Mouse (Mus musculus) kidney, embryonic 15.5 days (tissue): ENCODE measurements around the gene Dll4. TPM values are rescaled to one million over a fixed set of nuclear protein-coding genes. Genes with fewer than 3 reads are reported as not detected.

ENCODE experiments used
- ATAC-seq: fragments of 200-750 bp; cut with Nextera tagmentation; replicated peaks from 2 replicates; pipeline ENCODE4 v1.8.0; 2017; ENCODE audit warnings: moderate TSS enrichment; ENCODE audit not compliant: low FRiP score
- H3K27ac ChIP-seq: fragments of 300-500 bp; sonication (generic); 2 replicates; pipeline ENCODE4 v1.5.1; 2015; ENCODE audit warnings: mild to moderate bottlenecking, inconsistent platforms
- H3K27me3 ChIP-seq: fragments of 300-500 bp; sonication (generic); 2 replicates; pipeline ENCODE4 v1.6.1; 2015; ENCODE audit warnings: inconsistent platforms
- H3K36me3 ChIP-seq: fragments of 300-500 bp; sonication (generic); 2 replicates; pipeline ENCODE4 v1.6.1; 2015; ENCODE audit warnings: inconsistent platforms
- H3K4me1 ChIP-seq: fragments of 300-500 bp; sonication (generic); 2 replicates; pipeline ENCODE4 v1.6.1; 2015; ENCODE audit warnings: inconsistent platforms
- H3K4me2 ChIP-seq: fragments of 300-500 bp; sonication (generic); 2 replicates; pipeline ENCODE4 v1.6.1; 2015; ENCODE audit warnings: moderate library complexity, mild to moderate bottlenecking, inconsistent platforms
- H3K4me3 ChIP-seq: fragments of 300-500 bp; sonication (generic); replicated peaks from 2 replicates; pipeline ENCODE4 v1.5.1; 2015; ENCODE audit warnings: mild to moderate bottlenecking, inconsistent platforms
- H3K9ac ChIP-seq: fragments of 300-500 bp; sonication (generic); 2 replicates; pipeline ENCODE4 v1.6.1; 2015; ENCODE audit warnings: mild to moderate bottlenecking, inconsistent platforms
- H3K9me3 ChIP-seq: fragments of 300-500 bp; sonication (generic); replicated peaks from 2 replicates; pipeline ENCODE4 v1.6.1; 2016; ENCODE audit warnings: inconsistent platforms
- WGBS: fragments of 180-500 bp; shearing (Covaris S2); methylation state at CpG from one replicate; pipeline ENCODE4 v1.1.7; 2015; ENCODE audit warnings: mixed read lengths; 5-methylcytosine and 5-hydroxymethylcytosine counted together
- polyA plus RNA-seq: library from polyadenylated mRNA; unstranded; fragments of >200 nt; fragmentation: Nextera tagmentation; extraction: Ambion mirVana; gene quantifications from 2 replicates; pipeline ENCODE4 v1.2.1, GENCODE M21; 2015

Gene Dll4
- polyA plus RNA-seq, 1 experiment from 2014 or later, result 10.5 TPM

GRCm38 (mm10) chr2:119296756-119297155 lies 28.8 kb upstream of the Dll4 start:
- peaks cover 74% of the 10 kb centered on the region for H3K36me3 ChIP-seq
- H3K9ac ChIP-seq, result no peak overlapping the region
- no peak overlapping the region for H3K27ac ChIP-seq
- no peak for ATAC-seq
- H3K4me2 ChIP-seq, result no peak overlapping the region
- no peak overlapping the region for H3K4me3 ChIP-seq
- no peaks in the 10 kb centered on the region for H3K9me3 ChIP-seq
- H3K4me1 ChIP-seq, result peaks cover 27% of the 10 kb centered on the region
- WGBS, result 92% methylated on average over 12 of the region's 12 CpGs
- no peaks in the 10 kb centered on the region for H3K27me3 ChIP-seq

- Histone ChIP-seq H3K4me3 (no peak overlapping the region), H3K4me2 (no peak overlapping the region), H3K27me3 (no peaks in the 10 kb centered on the region), H3K4me1 (peaks cover 27% of the 10 kb centered on the region), H3K9me3 (no peaks in the 10 kb centered on the region), H3K27ac (no peak overlapping the region), H3K36me3 (peaks cover 66% of the 10 kb centered on the region), H3K9ac (no peak overlapping the region)
- ATAC-seq, result no peak
- WGBS, result 95% methylated on average over 19 of the region's 19 CpGs
Measured at GRCm38 (mm10) chr2:119297506-119297905, 28.1 kb upstream of the Dll4 start.

GRCm38 (mm10) chr2:119298330-119298729 lies 27.3 kb upstream of the Dll4 start:
- 47% methylated on average over 5 of the region's 5 CpGs for WGBS
- Histone ChIP-seq H3K9ac (no peak overlapping the region), H3K4me3 (no peak overlapping the region), H3K9me3 (no peaks in the 10 kb centered on the region), H3K4me2 (no peak overlapping the region), H3K27ac (0 out of 2 replicates have a peak overlapping the region, but pooled peaks have one; percentile 63), H3K27me3 (no peaks in the 10 kb centered on the region), H3K36me3 (peaks cover 58% of the 10 kb centered on the region), H3K4me1 (peaks cover 27% of the 10 kb centered on the region)
- ATAC-seq, result no peak

- Histone ChIP-seq H3K27ac (peak overlapping the region; percentile 63; the same call in 1 of the 2 replicates), H3K4me2 (no peak overlapping the region), H3K27me3 (no peaks in the 10 kb centered on the region), H3K9ac (no peak overlapping the region), H3K9me3 (no peaks in the 10 kb centered on the region), H3K4me1 (peaks cover 27% of the 10 kb centered on the region), H3K4me3 (no peak overlapping the region), H3K36me3 (peaks cover 53% of the 10 kb centered on the region)
- WGBS, result 88% methylated on average over 2 of the region's 2 CpGs
- no peak for ATAC-seq
Measured at GRCm38 (mm10) chr2:119298839-119299238, 26.7 kb upstream of the Dll4 start.

GRCm38 (mm10) chr2:119299981-119300818 lies 25.4 kb upstream of the Dll4 start:
- Histone ChIP-seq H3K27me3 (no peaks in the 10 kb centered on the region), H3K4me3 (peak overlapping the region; percentile 20), H3K4me2 (peak overlapping the region; percentile 52), H3K27ac (peak overlapping the region; percentile 63), H3K4me1 (peaks cover 36% of the 10 kb centered on the region), H3K9ac (no peak overlapping the region; the same call in 1 of the 2 replicates), H3K36me3 (peaks cover 40% of the 10 kb centered on the region), H3K9me3 (no peaks in the 10 kb centered on the region)
- ATAC-seq, result peak; percentile 88
- 5% methylated on average over 15 of the region's 15 CpGs for WGBS

GRCm38 (mm10) chr2:119300819-119301493 lies 24.6 kb upstream of the Dll4 start:
- peak overlapping the region; percentile 20; the same call in 1 of the 2 replicates for H3K4me3 ChIP-seq
- WGBS, result 49% methylated on average over 7 of the region's 7 CpGs
- H3K9me3 ChIP-seq, result no peaks in the 10 kb centered on the region
- H3K27ac ChIP-seq, result peak overlapping the region; percentile 63
- no peak overlapping the region; the same call in 1 of the 2 replicates for H3K9ac ChIP-seq
- 0 out of 2 replicates have a peak, but pooled peaks have one; percentile 5 for ATAC-seq
- peaks cover 37% of the 10 kb centered on the region for H3K4me1 ChIP-seq
- peak overlapping the region; percentile 52 for H3K4me2 ChIP-seq
- peaks cover 36% of the 10 kb centered on the region for H3K36me3 ChIP-seq
- H3K27me3 ChIP-seq, result no peaks in the 10 kb centered on the region

- Histone ChIP-seq H3K4me1 (peaks cover 37% of the 10 kb centered on the region), H3K4me3 (no peak overlapping the region), H3K9me3 (no peaks in the 10 kb centered on the region), H3K27ac (no peak overlapping the region), H3K36me3 (peaks cover 19% of the 10 kb centered on the region), H3K9ac (no peak overlapping the region), H3K4me2 (no peak overlapping the region), H3K27me3 (no peaks in the 10 kb centered on the region)
- 63% methylated on average over 6 of the region's 6 CpGs for WGBS
- no peak for ATAC-seq
Measured at GRCm38 (mm10) chr2:119302876-119303275, 22.7 kb upstream of the Dll4 start.

- Histone ChIP-seq H3K27ac (peak overlapping the region; percentile 18; the same call in 1 of the 2 replicates), H3K4me3 (no peak overlapping the region), H3K36me3 (peaks cover 4% of the 10 kb centered on the region), H3K27me3 (no peaks in the 10 kb centered on the region), H3K4me1 (peaks cover 33% of the 10 kb centered on the region), H3K9me3 (no peaks in the 10 kb centered on the region), H3K9ac (no peak overlapping the region), H3K4me2 (no peak overlapping the region)
- no peak for ATAC-seq
- WGBS, result 54% methylated on average over 3 of the region's 3 CpGs
Measured at GRCm38 (mm10) chr2:119304391-119304790, 21.2 kb upstream of the Dll4 start.

GRCm38 (mm10) chr2:119304798-119305208 lies 20.8 kb upstream of the Dll4 start:
- H3K9ac ChIP-seq, result no peak overlapping the region
- H3K9me3 ChIP-seq, result no peaks in the 10 kb centered on the region
- WGBS, result 22% methylated on average over 3 of the region's 3 CpGs
- no peaks in the 10 kb centered on the region; the same call in 1 of the 2 replicates for H3K36me3 ChIP-seq
- H3K27ac ChIP-seq, result peak overlapping the region; percentile 52
- H3K4me3 ChIP-seq, result no peak overlapping the region
- H3K4me1 ChIP-seq, result peaks cover 29% of the 10 kb centered on the region
- no peak overlapping the region for H3K4me2 ChIP-seq
- peak; percentile 80 for ATAC-seq
- H3K27me3 ChIP-seq, result no peaks in the 10 kb centered on the region

GRCm38 (mm10) chr2:119311544-119311943 lies 14.0 kb upstream of the Dll4 start:
- peak overlapping the region; percentile 11 for H3K27ac ChIP-seq
- ATAC-seq, result peak; percentile 9; the same call in 1 of the 2 replicates
- no peak overlapping the region for H3K9ac ChIP-seq
- H3K4me1 ChIP-seq, result peaks cover 37% of the 10 kb centered on the region
- H3K4me2 ChIP-seq, result no peak overlapping the region
- no peaks in the 10 kb centered on the region for H3K36me3 ChIP-seq
- H3K4me3 ChIP-seq, result no peak overlapping the region
- 0 out of 2 replicates have a peak, but pooled peaks cover 3% of the 10 kb centered on the region for H3K9me3 ChIP-seq
- 23% methylated on average over 12 of the region's 12 CpGs for WGBS
- 0 out of 2 replicates have a peak, but pooled peaks cover 2% of the 10 kb centered on the region for H3K27me3 ChIP-seq

GRCm38 (mm10) chr2:119312380-119312958 lies 13.1 kb upstream of the Dll4 start:
- Histone ChIP-seq H3K9ac (no peak overlapping the region), H3K4me1 (peaks cover 37% of the 10 kb centered on the region), H3K36me3 (no peaks in the 10 kb centered on the region), H3K4me3 (no peak overlapping the region), H3K27me3 (0 out of 2 replicates have a peak, but pooled peaks cover 2% of the 10 kb centered on the region), H3K27ac (peak overlapping the region; percentile 11; the same call in 1 of the 2 replicates), H3K4me2 (no peak overlapping the region), H3K9me3 (0 out of 2 replicates have a peak, but pooled peaks cover 3% of the 10 kb centered on the region)
- 36% methylated on average over 2 of the region's 2 CpGs for WGBS
- 0 out of 2 replicates have a peak, but pooled peaks have one; percentile 16 for ATAC-seq
